Mouse (Mus musculus): ENCODE measurements around the gene Jsrp1. TPM values are rescaled to one million over a fixed set of nuclear protein-coding genes. Genes with fewer than 3 reads are reported as not detected.

Gene Jsrp1
- polyA plus RNA-seq, 1 experiment from 2014 or later, result 5.7 TPM

- 75% methylated on average over 2 of the region's 2 CpGs for whole genome bisulfite sequencing
- Histone ChIP-seq H3K4me1 (peaks cover 24% of the 10 kb centered on the region), H3K9ac (no peak overlapping the region), H3K36me3 (peaks cover 100% of the 10 kb centered on the region), H3K4me2 (no peak overlapping the region), H3K9me3 (no peaks in the 10 kb centered on the region), H3K4me3 (no peak overlapping the region), H3K27me3 (replicated peaks) (no peaks in the 10 kb centered on the region), H3K27ac (replicated peaks) (no peak overlapping the region)
- no peak for ATAC-seq (ENCODE audit: extremely low read depth, insufficient number of reproducible peaks, low FRiP score, low TSS enrichment)
Measured at GRCm38 (mm10) chr10:80787517-80787916, 25.8 kb downstream of the Jsrp1 start.

GRCm38 (mm10) chr10:80785963-80786362 is 27.3 kb downstream of the Jsrp1 start:
- no peak for ATAC-seq (ENCODE audit: extremely low read depth, insufficient number of reproducible peaks, low FRiP score, low TSS enrichment)
- Histone ChIP-seq H3K4me2 (no peak overlapping the region), H3K9ac (no peak overlapping the region), H3K27ac (replicated peaks) (no peak overlapping the region), H3K9me3 (no peaks in the 10 kb centered on the region), H3K4me3 (no peak overlapping the region), H3K27me3 (replicated peaks) (no peaks in the 10 kb centered on the region), H3K36me3 (peaks cover 100% of the 10 kb centered on the region), H3K4me1 (peaks cover 8% of the 10 kb centered on the region)
- 89% methylated on average over 11 of the region's 11 CpGs for WGBS

- WGBS, result 86% methylated on average over 12 of the region's 12 CpGs
- peaks cover 100% of the 10 kb centered on the region for H3K36me3 ChIP-seq
- H3K27me3 ChIP-seq (replicated peaks), result no peaks in the 10 kb centered on the region
- H3K9ac ChIP-seq, result no peak overlapping the region
- H3K27ac ChIP-seq (replicated peaks), result no peak overlapping the region
- no peak for ATAC-seq (ENCODE audit: extremely low read depth, insufficient number of reproducible peaks, low FRiP score, low TSS enrichment)
- H3K4me2 ChIP-seq, result no peak overlapping the region
- no peak overlapping the region for H3K4me3 ChIP-seq
- H3K9me3 ChIP-seq, result no peaks in the 10 kb centered on the region
- H3K4me1 ChIP-seq, result no peaks in the 10 kb centered on the region
Measured at GRCm38 (mm10) chr10:80784871-80785270, 28.4 kb downstream of the Jsrp1 start.

GRCm38 (mm10) chr10:80784302-80784701 is 29.0 kb downstream of the Jsrp1 start:
- no peaks in the 10 kb centered on the region for H3K27me3 ChIP-seq (replicated peaks)
- no peak overlapping the region for H3K4me3 ChIP-seq
- H3K27ac ChIP-seq (replicated peaks), result no peak overlapping the region
- H3K36me3 ChIP-seq, result peaks cover 100% of the 10 kb centered on the region
- 98% methylated on average over 2 of the region's 2 CpGs for WGBS
- H3K4me1 ChIP-seq, result no peaks in the 10 kb centered on the region
- H3K4me2 ChIP-seq, result no peak overlapping the region
- H3K9ac ChIP-seq, result no peak overlapping the region
- H3K9me3 ChIP-seq, result no peaks in the 10 kb centered on the region
- no peak for ATAC-seq (ENCODE audit: extremely low read depth, insufficient number of reproducible peaks, low FRiP score, low TSS enrichment)

- Histone ChIP-seq H3K4me2 (no peak overlapping the region), H3K27ac (replicated peaks) (no peak overlapping the region), H3K27me3 (replicated peaks) (no peaks in the 10 kb centered on the region), H3K9ac (no peak overlapping the region), H3K9me3 (no peaks in the 10 kb centered on the region), H3K4me1 (peaks cover 25% of the 10 kb centered on the region), H3K36me3 (peaks cover 99% of the 10 kb centered on the region), H3K4me3 (no peak overlapping the region)
- no peak for ATAC-seq (ENCODE audit: extremely low read depth, insufficient number of reproducible peaks, low FRiP score, low TSS enrichment)
Measured at GRCm38 (mm10) chr10:80779565-80779964, 33.7 kb downstream of the Jsrp1 start.

GRCm38 (mm10) chr10:80777123-80777522 is 36.2 kb downstream of the Jsrp1 start:
- no peak for ATAC-seq (ENCODE audit: extremely low read depth, insufficient number of reproducible peaks, low FRiP score, low TSS enrichment)
- Histone ChIP-seq H3K4me3 (no peak overlapping the region), H3K27ac (replicated peaks) (no peak overlapping the region), H3K4me1 (peaks cover 50% of the 10 kb centered on the region), H3K36me3 (peaks cover 95% of the 10 kb centered on the region), H3K4me2 (no peak overlapping the region), H3K9me3 (no peaks in the 10 kb centered on the region), H3K27me3 (replicated peaks) (no peaks in the 10 kb centered on the region), H3K9ac (no peak overlapping the region)
- WGBS, result 89% methylated on average over 5 of the region's 5 CpGs

- ATAC-seq (ENCODE audit: extremely low read depth, insufficient number of reproducible peaks, low FRiP score, low TSS enrichment), result no peak
- no peak overlapping the region for H3K4me2 ChIP-seq
- peak overlapping the region; percentile 76 for H3K27ac ChIP-seq (replicated peaks)
- 77% methylated on average over 6 of the region's 6 CpGs for WGBS
- H3K36me3 ChIP-seq, result peaks cover 95% of the 10 kb centered on the region
- H3K9ac ChIP-seq, result peak overlapping the region; percentile 71
- no peak overlapping the region for H3K4me3 ChIP-seq
- peaks cover 52% of the 10 kb centered on the region for H3K4me1 ChIP-seq
- H3K27me3 ChIP-seq (replicated peaks), result no peaks in the 10 kb centered on the region
- H3K9me3 ChIP-seq, result no peaks in the 10 kb centered on the region
Measured at GRCm38 (mm10) chr10:80776358-80776869, 36.9 kb downstream of the Jsrp1 start.

- no peak for ATAC-seq (ENCODE audit: extremely low read depth, insufficient number of reproducible peaks, low FRiP score, low TSS enrichment)
- no peak overlapping the region for H3K4me2 ChIP-seq
- peak overlapping the region; percentile 76 for H3K27ac ChIP-seq (replicated peaks)
- peaks cover 95% of the 10 kb centered on the region for H3K36me3 ChIP-seq
- no peak overlapping the region for H3K4me3 ChIP-seq
- H3K27me3 ChIP-seq (replicated peaks), result no peaks in the 10 kb centered on the region
- H3K9me3 ChIP-seq, result no peaks in the 10 kb centered on the region
- WGBS, result 50% methylated on average over 4 of the region's 4 CpGs
- H3K4me1 ChIP-seq, result peaks cover 52% of the 10 kb centered on the region
- H3K9ac ChIP-seq, result peak overlapping the region; percentile 71
Measured at GRCm38 (mm10) chr10:80775731-80776130, 37.6 kb downstream of the Jsrp1 start.

GRCm38 (mm10) chr10:80774981-80775380 is 38.3 kb downstream of the Jsrp1 start:
- H3K9ac ChIP-seq, result peak overlapping the region; percentile 71
- 31% methylated on average over 4 of the region's 4 CpGs for WGBS
- peaks cover 52% of the 10 kb centered on the region for H3K4me1 ChIP-seq
- H3K27me3 ChIP-seq (replicated peaks), result no peaks in the 10 kb centered on the region
- no peak overlapping the region for H3K4me2 ChIP-seq
- peaks cover 95% of the 10 kb centered on the region for H3K36me3 ChIP-seq
- no peaks in the 10 kb centered on the region for H3K9me3 ChIP-seq
- no peak for ATAC-seq (ENCODE audit: extremely low read depth, insufficient number of reproducible peaks, low FRiP score, low TSS enrichment)
- no peak overlapping the region for H3K4me3 ChIP-seq
- H3K27ac ChIP-seq (replicated peaks), result peak overlapping the region; percentile 76

- Histone ChIP-seq H3K27ac (replicated peaks) (peak overlapping the region; percentile 98), H3K9ac (peak overlapping the region; percentile 71), H3K4me2 (peak overlapping the region; percentile 38; the same call in 1 of the 2 replicates), H3K9me3 (no peaks in the 10 kb centered on the region), H3K4me1 (peaks cover 52% of the 10 kb centered on the region), H3K4me3 (no peak overlapping the region), H3K36me3 (peaks cover 95% of the 10 kb centered on the region), H3K27me3 (replicated peaks) (no peaks in the 10 kb centered on the region)
- ATAC-seq (ENCODE audit: extremely low read depth, insufficient number of reproducible peaks, low FRiP score, low TSS enrichment), result peak; percentile 86
- 16% methylated on average over 2 of the region's 2 CpGs for WGBS
Measured at GRCm38 (mm10) chr10:80774549-80774948, 38.7 kb downstream of the Jsrp1 start.

- Histone ChIP-seq H3K27ac (replicated peaks) (peak overlapping the region; percentile 98), H3K36me3 (peaks cover 94% of the 10 kb centered on the region), H3K9me3 (no peaks in the 10 kb centered on the region), H3K4me3 (no peak overlapping the region), H3K4me2 (peak overlapping the region; percentile 38), H3K9ac (peak overlapping the region; percentile 67), H3K4me1 (peaks cover 52% of the 10 kb centered on the region), H3K27me3 (replicated peaks) (no peaks in the 10 kb centered on the region)
- no peak for ATAC-seq (ENCODE audit: extremely low read depth, insufficient number of reproducible peaks, low FRiP score, low TSS enrichment)
- 54% methylated on average over 5 of the region's 5 CpGs for WGBS
Measured at GRCm38 (mm10) chr10:80773816-80774215, 39.5 kb downstream of the Jsrp1 start.

- WGBS, result 85% methylated on average over 6 of the region's 6 CpGs
- H3K4me1 ChIP-seq, result peaks cover 35% of the 10 kb centered on the region
- ATAC-seq (ENCODE audit: extremely low read depth, insufficient number of reproducible peaks, low FRiP score, low TSS enrichment), result no peak
- H3K4me2 ChIP-seq, result no peak overlapping the region
- no peaks in the 10 kb centered on the region for H3K9me3 ChIP-seq
- no peak overlapping the region for H3K4me3 ChIP-seq
- H3K9ac ChIP-seq, result no peak overlapping the region
- H3K27ac ChIP-seq (replicated peaks), result no peak overlapping the region
- no peaks in the 10 kb centered on the region for H3K27me3 ChIP-seq (replicated peaks)
- H3K36me3 ChIP-seq, result peaks cover 85% of the 10 kb centered on the region
Measured at GRCm38 (mm10) chr10:80768365-80768764, 44.9 kb downstream of the Jsrp1 start.
